Mouse (Mus musculus) stomach, embryonic 14.5 days (tissue): ENCODE measurements around the gene Olfr554. TPM values are rescaled to one million over a fixed set of nuclear protein-coding genes. Genes with fewer than 3 reads are reported as not detected.
"Not testable (repeated sequence)": the region's sequence is repeated elsewhere in the genome, so short reads cannot be mapped to it uniquely, and the experiment has no call there.

Experiments used
- ATAC-seq: fragments of 200-750 bp; cut with Nextera tagmentation; 2 replicates; pipeline ENCODE4 v1.8.0; 2017; ENCODE audit warnings: low read depth, moderate TSS enrichment; ENCODE audit not compliant: insufficient number of reproducible peaks, insufficient read depth, low FRiP score
- H3K27ac ChIP-seq: fragments of 300-500 bp; sonication (generic); 2 replicates; pipeline ENCODE4 v1.5.1; 2014; ENCODE audit warnings: mild to moderate bottlenecking, low read length, moderate library complexity, mixed read lengths
- H3K27me3 ChIP-seq: fragments of 300-500 bp; sonication (generic); 2 replicates; pipeline ENCODE4 v1.6.1; 2014; ENCODE audit warnings: low read length, control low read depth, mixed read lengths; ENCODE audit not compliant: control insufficient read depth, insufficient read depth
- H3K36me3 ChIP-seq: fragments of 300-500 bp; sonication (generic); 2 replicates; pipeline ENCODE4 v1.6.1; 2014; ENCODE audit warnings: mild to moderate bottlenecking, control low read depth, low read length, moderate library complexity, mixed read lengths; ENCODE audit not compliant: control insufficient read depth, insufficient read depth
- H3K4me1 ChIP-seq: fragments of 300-500 bp; sonication (generic); 2 replicates; pipeline ENCODE4 v1.6.1; 2014; ENCODE audit warnings: low read length, control low read depth, mixed read lengths; ENCODE audit not compliant: control insufficient read depth, insufficient read depth
- H3K4me2 ChIP-seq: fragments of 300-500 bp; sonication (generic); replicated peaks from 2 replicates; pipeline ENCODE4 v1.6.1; 2014; ENCODE audit warnings: low read depth, low read length, control low read depth
- H3K4me3 ChIP-seq: fragments of 300-500 bp; sonication (generic); 2 replicates; pipeline ENCODE4 v1.5.1; 2014; ENCODE audit warnings: low read depth, low read length, control low read depth
- H3K9ac ChIP-seq: fragments of 300-500 bp; sonication (generic); replicated peaks from 2 replicates; pipeline ENCODE4 v1.6.1; 2014; ENCODE audit warnings: low read depth, mild to moderate bottlenecking, control low read depth, low read length, moderate library complexity, mixed read lengths
- H3K9me3 ChIP-seq: fragments of 300-500 bp; sonication (generic); 2 replicates; pipeline ENCODE4 v1.6.1; 2016; ENCODE audit warnings: low read depth, low read length, control low read depth; ENCODE audit not compliant: control insufficient read depth
- WGBS: fragments of 180-500 bp; shearing (Covaris S2); extraction: QIAGEN DNeasy Blood & Tissue Kit; methylation state at CpG from one replicate; pipeline ENCODE4 v1.1.7; 2014; 5-methylcytosine and 5-hydroxymethylcytosine counted together
- polyA plus RNA-seq: library from polyadenylated mRNA; unstranded; fragments of >200 nt; fragmentation: Nextera tagmentation; extraction: Ambion mirVana; gene quantifications from 2 replicates; pipeline ENCODE4 v1.2.1, GENCODE M21; 2014

Gene Olfr554
- not detected in 2 replicates for polyA plus RNA-seq

DNA sequence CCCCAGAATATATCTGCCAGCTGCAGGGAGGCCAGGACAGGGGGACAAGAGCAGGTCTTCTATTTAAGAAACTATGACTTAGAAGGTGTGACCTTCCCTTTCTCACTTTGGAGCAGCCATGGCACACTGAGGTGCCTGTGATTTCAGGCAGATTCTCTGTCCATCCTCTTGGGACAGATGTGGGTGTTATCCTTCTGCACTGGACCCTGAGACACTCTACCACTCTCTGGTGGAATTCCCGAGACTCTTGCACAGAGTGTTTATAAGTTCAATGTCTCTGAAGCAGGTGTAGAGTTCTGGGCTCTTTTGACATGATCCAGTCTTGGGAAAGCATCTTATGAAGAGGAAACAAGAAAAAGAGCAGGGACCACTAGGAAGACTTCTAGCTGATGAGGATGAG lies at the start of gene Olfr554:
TSS of gene Olfr554 (plus strand) at position 301 of the 400 bp plus-strand sequence.
- Histone ChIP-seq H3K4me2 (no peak within 1 kb of the TSS), H3K9me3 (no peaks in the 10 kb centered on the region), H3K27me3 (no peaks in the 10 kb centered on the region), H3K36me3 (no peaks in the 10 kb centered on the region), H3K4me3 (no peak within 1 kb of the TSS), H3K4me1 (no peaks in the 10 kb centered on the region), H3K27ac (no peak within 1 kb of the TSS), H3K9ac (no peak within 1 kb of the TSS)
- WGBS: 69% methylated on average over 1 of the region's 1 CpGs
- no peak for ATAC-seq

DNA sequence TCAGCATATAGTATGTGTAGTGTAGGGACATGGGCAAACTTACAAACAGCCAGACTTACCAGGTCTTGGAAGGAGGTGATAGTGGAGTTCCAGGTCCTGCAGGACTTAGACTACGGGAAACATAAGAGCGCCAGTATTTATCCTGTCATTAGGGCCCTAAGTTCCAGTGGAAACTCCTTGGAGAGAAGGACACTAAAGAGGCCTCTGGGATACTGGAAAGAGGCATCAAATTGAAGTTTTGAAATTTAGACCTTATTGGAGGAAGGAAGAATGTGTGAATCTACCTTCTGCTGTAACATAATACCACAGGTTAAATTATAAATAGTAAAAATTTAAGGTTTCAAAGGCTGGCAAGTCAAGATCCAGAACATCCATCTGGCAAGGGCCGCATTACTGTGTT lies 46.4 kb upstream of the Olfr554 start, which contains the start of gene Olfr551:
TSS of gene Olfr551 (minus strand) at position 101 of the 400 bp plus-strand sequence.
- no peak within 1 kb of the TSS for H3K4me3 ChIP-seq
- no peaks in the 10 kb centered on the region for H3K9me3 ChIP-seq
- H3K4me2 ChIP-seq: no peak within 1 kb of the TSS
- ATAC-seq: no peak
- H3K27ac ChIP-seq: no peak within 1 kb of the TSS
- H3K36me3 ChIP-seq: no peaks in the 10 kb centered on the region
- H3K9ac ChIP-seq: no peak within 1 kb of the TSS
- H3K4me1 ChIP-seq: no peaks in the 10 kb centered on the region
- H3K27me3 ChIP-seq: no peaks in the 10 kb centered on the region
- 86% methylated on average over 3 of the region's 3 CpGs for WGBS

DNA sequence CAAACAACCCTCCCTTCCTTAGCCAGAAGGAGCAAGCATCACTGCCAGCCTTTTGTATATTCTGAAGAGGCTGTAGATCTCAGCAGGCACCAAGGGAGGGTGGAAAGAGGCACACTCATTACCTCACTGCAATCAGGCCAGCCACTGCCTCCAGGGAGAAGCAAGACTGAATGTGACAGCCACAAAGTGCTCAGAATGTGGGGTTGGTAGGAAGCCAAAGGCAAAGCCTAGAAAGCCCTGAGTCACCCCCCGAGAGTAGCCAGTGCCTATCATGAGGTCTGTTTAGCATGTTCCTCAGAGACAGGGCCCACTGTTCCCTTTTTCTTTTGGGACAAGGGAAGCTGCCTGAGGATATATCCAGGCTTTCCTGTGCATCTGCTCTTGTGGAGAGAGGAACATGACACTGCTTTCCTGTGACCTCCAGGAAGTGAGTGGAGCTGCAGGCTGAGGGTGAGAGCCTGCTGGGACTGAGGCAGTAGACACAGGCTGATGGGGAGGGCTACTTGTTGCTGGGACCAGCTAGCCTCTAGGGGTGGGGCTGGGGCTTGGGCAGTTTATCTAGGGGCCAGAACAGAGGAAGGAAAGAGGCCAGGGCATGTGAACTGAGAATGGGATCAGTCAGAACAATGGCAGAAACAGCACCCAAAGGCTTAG lies 40.7 kb upstream of the Olfr554 start, which contains the start of gene Olfr552:
TSS of gene Olfr552 (plus strand) at position 393 of the 654 bp plus-strand sequence.
- WGBS: 82% methylated on average over 1 of the region's 1 CpGs
- Histone ChIP-seq H3K4me1 (no peaks in the 10 kb centered on the region), H3K4me3 (no peak within 1 kb of the TSS), H3K27me3 (no peaks in the 10 kb centered on the region), H3K27ac (no peak within 1 kb of the TSS), H3K9ac (no peak within 1 kb of the TSS), H3K4me2 (no peak within 1 kb of the TSS), H3K36me3 (no peaks in the 10 kb centered on the region), H3K9me3 (no peaks in the 10 kb centered on the region)
- ATAC-seq: no peak

DNA sequence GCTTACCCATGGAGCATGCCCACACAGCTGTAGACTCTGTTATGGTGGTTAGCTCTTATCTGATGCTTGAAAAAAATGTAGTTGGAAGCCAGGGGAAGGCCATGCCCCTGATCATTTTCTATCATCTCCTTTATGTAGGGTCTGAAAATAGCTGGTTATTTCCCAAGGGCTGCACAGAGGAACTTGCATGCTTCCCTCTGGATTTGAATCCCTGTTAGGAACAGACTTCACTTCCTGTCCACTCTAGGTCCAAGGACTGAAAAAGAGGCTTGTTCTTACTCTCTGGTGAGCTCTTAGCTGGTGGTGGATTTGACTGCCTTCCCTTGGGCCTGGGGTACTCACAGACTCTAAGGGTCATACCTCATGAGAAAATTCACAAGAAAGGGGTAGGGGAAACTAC lies 20.1 kb upstream of the Olfr554 start, which contains the start of gene Olfr553:
TSS of gene Olfr553 (minus strand) at position 101 of the 400 bp plus-strand sequence.
- no peaks in the 10 kb centered on the region for H3K36me3 ChIP-seq
- no peaks in the 10 kb centered on the region for H3K27me3 ChIP-seq
- H3K4me3 ChIP-seq: no peak within 1 kb of the TSS
- no peaks in the 10 kb centered on the region for H3K4me1 ChIP-seq
- ATAC-seq: no peak
- H3K27ac ChIP-seq: no peak within 1 kb of the TSS
- no peak within 1 kb of the TSS for H3K9ac ChIP-seq
- H3K4me2 ChIP-seq: no peak within 1 kb of the TSS
- H3K9me3 ChIP-seq: no peaks in the 10 kb centered on the region

DNA sequence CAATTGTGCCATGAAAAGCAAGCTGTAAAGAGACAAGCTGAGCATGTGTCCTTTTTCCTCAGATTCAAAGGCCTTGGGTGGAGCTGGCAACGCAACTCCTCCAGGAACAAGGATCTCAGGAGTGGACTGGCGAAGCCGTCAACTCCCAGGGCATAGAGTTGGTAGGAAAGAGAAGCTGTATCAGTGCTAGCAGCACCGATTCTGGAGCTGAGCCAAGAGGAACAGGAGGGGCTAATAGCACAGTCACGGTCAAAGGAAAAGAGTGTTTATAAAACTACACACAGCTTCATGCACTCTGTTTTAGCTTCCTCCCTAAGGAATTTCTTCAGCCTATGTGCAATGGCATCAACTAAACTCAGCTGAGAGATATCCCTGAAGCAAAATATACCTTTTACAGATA lies 18.6 kb upstream of the Olfr554 start:
- no peaks in the 10 kb centered on the region for H3K9me3 ChIP-seq
- H3K4me3 ChIP-seq: no peak overlapping the region
- 53% methylated on average over 5 of the region's 5 CpGs for WGBS
- H3K27ac ChIP-seq: no peak overlapping the region
- no peak overlapping the region for H3K9ac ChIP-seq
- H3K4me2 ChIP-seq: no peak overlapping the region
- H3K27me3 ChIP-seq: no peaks in the 10 kb centered on the region
- no peaks in the 10 kb centered on the region for H3K4me1 ChIP-seq
- H3K36me3 ChIP-seq: no peaks in the 10 kb centered on the region
- 0 out of 2 replicates have a peak, but pooled peaks have one; percentile 63 for ATAC-seq

DNA sequence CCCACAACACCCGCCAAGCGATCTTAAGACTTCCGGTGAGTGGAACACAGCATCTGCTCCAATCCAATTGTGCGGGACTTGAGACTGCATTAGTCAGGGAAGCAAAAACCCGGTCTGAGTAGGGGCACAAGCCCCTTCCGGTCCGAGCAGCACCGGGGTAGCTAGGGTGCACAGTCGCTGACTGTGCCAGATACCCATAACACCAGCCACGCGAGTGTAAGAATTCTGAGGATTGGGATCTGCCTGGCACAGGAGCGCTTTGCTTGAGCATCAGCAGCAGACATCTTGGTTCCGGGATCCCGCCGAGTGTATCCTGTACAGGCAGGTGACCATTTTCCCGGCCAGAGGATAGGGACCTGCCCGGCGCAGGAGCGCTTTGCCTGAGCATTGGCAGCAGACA lies 17.9 kb upstream of the Olfr554 start:
- not testable (repeated sequence) for H3K27me3 ChIP-seq, H3K9ac ChIP-seq, H3K4me3 ChIP-seq, ATAC-seq, H3K36me3 ChIP-seq, H3K4me1 ChIP-seq, H3K27ac ChIP-seq, H3K9me3 ChIP-seq, H3K4me2 ChIP-seq
- 86% methylated on average over 19 of the region's 19 CpGs for WGBS

DNA sequence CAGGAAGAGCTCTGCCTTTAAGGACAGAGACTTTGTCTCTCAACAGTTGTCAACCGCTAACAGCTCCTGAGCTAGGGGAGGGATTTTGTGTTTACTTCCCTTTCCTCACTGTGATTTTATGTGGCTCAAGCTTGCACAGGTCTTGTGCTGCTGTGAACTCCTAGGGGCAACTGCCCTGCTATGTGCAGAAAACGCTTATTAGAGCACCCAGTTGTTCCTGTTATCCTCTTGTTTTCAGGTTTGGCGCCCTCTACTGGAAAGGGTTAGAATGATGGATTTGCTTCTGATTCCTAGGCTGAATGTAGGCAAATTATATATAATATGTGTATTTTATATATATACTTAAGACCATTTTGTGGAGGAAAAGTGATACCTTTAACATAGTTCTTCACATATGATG lies 1.6 kb upstream of the Olfr554 start:
- 29% methylated on average over 3 of the region's 3 CpGs for WGBS
- no peak overlapping the region for H3K4me3 ChIP-seq
- no peaks in the 10 kb centered on the region for H3K36me3 ChIP-seq

DNA sequence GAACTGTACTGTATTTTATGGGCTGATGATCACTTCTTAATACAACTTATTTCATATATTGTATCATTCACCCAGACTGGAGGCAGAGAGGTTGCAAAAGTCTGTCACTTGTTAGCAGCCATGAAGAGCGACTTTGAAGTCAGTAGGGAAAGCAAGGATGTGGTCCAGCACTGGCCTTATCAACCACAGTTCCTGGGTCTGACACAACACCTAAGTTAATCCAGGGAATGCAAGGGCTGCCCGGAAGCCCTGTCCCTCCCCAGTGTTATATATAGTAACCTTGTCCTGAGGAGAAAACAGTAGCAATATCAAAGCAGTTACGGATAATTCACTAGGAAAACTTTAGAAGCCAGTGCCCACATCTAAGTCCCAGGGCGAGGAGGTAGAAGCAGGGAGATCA lies 6.7 kb downstream of the Olfr554 start:
- H3K4me3 ChIP-seq, H3K9ac ChIP-seq, H3K27me3 ChIP-seq, H3K4me1 ChIP-seq, H3K4me2 ChIP-seq, ATAC-seq, H3K27ac ChIP-seq, H3K9me3 ChIP-seq, H3K36me3 ChIP-seq: not testable (repeated sequence)
- 73% methylated on average over 3 of the region's 4 CpGs for WGBS

More for the DNA sequence above, 1.6 kb upstream of the Olfr554 start:
- no peaks in the 10 kb centered on the region for H3K4me1 ChIP-seq
- no peak overlapping the region for H3K4me2 ChIP-seq
- no peak for ATAC-seq
- no peak overlapping the region for H3K27ac ChIP-seq
- H3K27me3 ChIP-seq: no peaks in the 10 kb centered on the region
- no peak overlapping the region for H3K9ac ChIP-seq
- no peaks in the 10 kb centered on the region for H3K9me3 ChIP-seq

DNA sequence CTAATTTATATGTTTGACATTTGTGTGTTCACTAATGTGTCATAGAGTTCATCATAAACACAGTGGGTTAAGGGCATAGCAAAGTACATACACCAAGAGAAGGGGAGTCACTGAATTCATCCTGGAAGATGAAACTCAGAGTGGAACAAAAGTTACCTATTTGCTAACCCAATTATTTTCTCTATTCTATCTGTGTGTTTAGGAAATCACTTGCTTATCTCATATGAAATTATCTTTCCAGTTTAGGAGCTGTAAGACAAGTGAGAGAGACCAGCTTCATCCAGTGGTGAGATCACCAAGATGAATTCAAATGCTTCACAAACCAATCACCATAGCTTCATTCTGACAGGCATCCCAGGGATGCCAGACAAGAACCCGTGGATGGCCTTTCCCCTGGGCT lies 20.3 kb downstream of the Olfr554 start, which contains the start of gene Olfr555:
TSS of gene Olfr555 (plus strand) at position 301 of the 400 bp plus-strand sequence.
- Histone ChIP-seq H3K36me3 (no peaks in the 10 kb centered on the region), H3K9ac (no peak within 1 kb of the TSS), H3K27ac (no peak within 1 kb of the TSS), H3K4me3 (no peak within 1 kb of the TSS), H3K4me1 (no peaks in the 10 kb centered on the region), H3K27me3 (no peaks in the 10 kb centered on the region), H3K4me2 (no peak within 1 kb of the TSS), H3K9me3 (no peaks in the 10 kb centered on the region)
- no peak for ATAC-seq
- WGBS: 77% methylated on average over 1 of the region's 1 CpGs
